Mouse (Mus musculus) forebrain, embryonic 11.5 days (tissue): ENCODE measurements around the gene Atg5. TPM values are rescaled to one million over a fixed set of nuclear protein-coding genes. Genes with fewer than 3 reads are reported as not detected.

Experiments used
- ATAC-seq: fragments of 200-750 bp; cut with Nextera tagmentation; replicated peaks from 2 replicates; pipeline ENCODE4 v1.8.0; 2017; ENCODE audit warnings: moderate TSS enrichment; ENCODE audit not compliant: low FRiP score
- DNase-seq: peaks from one replicate; pipeline ENCODE4 v3.0.0-alpha.2; 2017; ENCODE audit warnings: low spot score
- H3K27ac ChIP-seq: fragments of 300-500 bp; sonication (generic); 2 replicates; pipeline ENCODE4 v1.5.1; 2014; ENCODE audit warnings: low read depth, low read length
- H3K27me3 ChIP-seq: fragments of 300-500 bp; sonication (generic); 2 replicates; pipeline ENCODE4 v1.6.1; 2014; ENCODE audit warnings: mild to moderate bottlenecking, low read length, mixed read lengths; ENCODE audit not compliant: control insufficient read depth, insufficient read depth
- H3K36me3 ChIP-seq: fragments of 300-500 bp; sonication (generic); 2 replicates; pipeline ENCODE4 v1.6.1; 2014; ENCODE audit warnings: mild to moderate bottlenecking, low read length, moderate library complexity, mixed read lengths; ENCODE audit not compliant: control insufficient read depth, insufficient read depth
- H3K4me1 ChIP-seq: fragments of 300-500 bp; sonication (generic); replicated peaks from 2 replicates; pipeline ENCODE4 v1.6.1; 2014; ENCODE audit warnings: low read length, mixed read lengths; ENCODE audit not compliant: control insufficient read depth, insufficient read depth
- H3K4me2 ChIP-seq: fragments of 300-500 bp; sonication (generic); 2 replicates; pipeline ENCODE4 v1.6.1; 2014; ENCODE audit warnings: low read depth, mild to moderate bottlenecking, low read length, moderate library complexity, mixed read lengths; ENCODE audit not compliant: severe bottlenecking
- H3K4me3 ChIP-seq: fragments of 300-500 bp; sonication (generic); 2 replicates; pipeline ENCODE4 v1.5.1; 2014; ENCODE audit warnings: low read depth, low read length
- H3K9ac ChIP-seq: fragments of 300-500 bp; sonication (generic); 2 replicates; pipeline ENCODE4 v1.6.1; 2014; ENCODE audit warnings: low read length
- H3K9me3 ChIP-seq: fragments of 300-500 bp; sonication (generic); 2 replicates; pipeline ENCODE4 v1.6.1; 2016; ENCODE audit warnings: low read length, mixed read lengths; ENCODE audit not compliant: control insufficient read depth
- WGBS: fragments of 180-500 bp; shearing (Covaris S2); extraction: QIAGEN DNeasy Blood & Tissue Kit; methylation state at CpG from one replicate; pipeline ENCODE4 v1.1.7; 2014; 5-methylcytosine and 5-hydroxymethylcytosine counted together
- polyA plus RNA-seq: library from polyadenylated mRNA; unstranded; fragments of >200 nt; fragmentation: Nextera tagmentation; extraction: Ambion mirVana; gene quantifications from 2 replicates; pipeline ENCODE4 v1.2.1, GENCODE M21; 2014

Gene Atg5
- polyA plus RNA-seq, 1 experiment from 2014 or later, result 54.9 TPM

GRCm38 (mm10) chr10:44348474-44349415 is 80.6 kb downstream of the Atg5 start:
- no peak overlapping the region for H3K4me3 ChIP-seq
- H3K9ac ChIP-seq, result no peak overlapping the region
- 89% methylated on average over 14 of the region's 14 CpGs for WGBS
- no peaks in the 10 kb centered on the region for H3K27me3 ChIP-seq
- H3K9me3 ChIP-seq, result no peaks in the 10 kb centered on the region
- H3K27ac ChIP-seq, result no peak overlapping the region
- H3K4me2 ChIP-seq, result no peak overlapping the region
- no peaks in the 10 kb centered on the region for H3K4me1 ChIP-seq
- DNase-seq, result no peak
- ATAC-seq, result no peak
- H3K36me3 ChIP-seq, result no peaks in the 10 kb centered on the region

GRCm38 (mm10) chr10:44353467-44353866 is 85.3 kb downstream of the Atg5 start:
- no peak for DNase-seq
- WGBS, result 79% methylated on average over 4 of the region's 4 CpGs

GRCm38 (mm10) chr10:44354393-44354792 is 86.2 kb downstream of the Atg5 start:
- H3K9ac ChIP-seq, result no peak overlapping the region
- ATAC-seq, result no peak
- 96% methylated on average over 10 of the region's 10 CpGs for WGBS
- no peak overlapping the region for H3K27ac ChIP-seq
- no peak for DNase-seq
- no peaks in the 10 kb centered on the region for H3K36me3 ChIP-seq
- H3K4me3 ChIP-seq, result no peak overlapping the region
- H3K9me3 ChIP-seq, result no peaks in the 10 kb centered on the region
- H3K4me1 ChIP-seq, result no peaks in the 10 kb centered on the region; the same call in 1 of the 2 replicates
- H3K27me3 ChIP-seq, result no peaks in the 10 kb centered on the region
- H3K4me2 ChIP-seq, result no peak overlapping the region

More at GRCm38 (mm10) chr10:44353467-44353866, 85.3 kb downstream of the Atg5 start:
- Histone ChIP-seq H3K4me2 (no peak overlapping the region), H3K27me3 (no peaks in the 10 kb centered on the region), H3K9me3 (no peaks in the 10 kb centered on the region), H3K36me3 (no peaks in the 10 kb centered on the region), H3K9ac (no peak overlapping the region), H3K4me1 (no peaks in the 10 kb centered on the region; the same call in 1 of the 2 replicates), H3K4me3 (no peak overlapping the region), H3K27ac (no peak overlapping the region)
- ATAC-seq, result no peak

GRCm38 (mm10) chr10:44355216-44355615 is 87.1 kb downstream of the Atg5 start:
- no peaks in the 10 kb centered on the region for H3K36me3 ChIP-seq
- no peak for DNase-seq
- H3K4me3 ChIP-seq, result no peak overlapping the region
- no peak overlapping the region for H3K9ac ChIP-seq
- no peak overlapping the region for H3K4me2 ChIP-seq
- H3K27ac ChIP-seq, result no peak overlapping the region
- no peaks in the 10 kb centered on the region for H3K27me3 ChIP-seq
- no peaks in the 10 kb centered on the region for H3K9me3 ChIP-seq
- 79% methylated on average over 7 of the region's 7 CpGs for WGBS
- H3K4me1 ChIP-seq, result no peaks in the 10 kb centered on the region; the same call in 1 of the 2 replicates
- ATAC-seq, result no peak

- no peak overlapping the region for H3K4me2 ChIP-seq
- no peaks in the 10 kb centered on the region for H3K36me3 ChIP-seq
- no peaks in the 10 kb centered on the region for H3K9me3 ChIP-seq
- no peaks in the 10 kb centered on the region; the same call in 1 of the 2 replicates for H3K4me1 ChIP-seq
- DNase-seq (no peak), ATAC-seq (no peak)
- no peak overlapping the region for H3K9ac ChIP-seq
- 91% methylated on average over 5 of the region's 5 CpGs for WGBS
- no peak overlapping the region for H3K4me3 ChIP-seq
- H3K27ac ChIP-seq, result no peak overlapping the region
- H3K27me3 ChIP-seq, result no peaks in the 10 kb centered on the region
Observed at GRCm38 (mm10) chr10:44356625-44357024, 88.5 kb downstream of the Atg5 start.

GRCm38 (mm10) chr10:44357316-44357715 is 89.2 kb downstream of the Atg5 start:
- Histone ChIP-seq H3K9ac (no peak overlapping the region), H3K4me2 (no peak overlapping the region), H3K9me3 (no peaks in the 10 kb centered on the region), H3K4me3 (no peak overlapping the region), H3K27me3 (no peaks in the 10 kb centered on the region), H3K27ac (no peak overlapping the region), H3K4me1 (no peaks in the 10 kb centered on the region; the same call in 1 of the 2 replicates), H3K36me3 (no peaks in the 10 kb centered on the region)
- DNase-seq, result no peak
- WGBS, result 47% methylated on average over 13 of the region's 13 CpGs
- no peak for ATAC-seq

GRCm38 (mm10) chr10:44358816-44359215 is 90.7 kb downstream of the Atg5 start:
- Histone ChIP-seq H3K4me1 (no peaks in the 10 kb centered on the region; the same call in 1 of the 2 replicates), H3K36me3 (no peaks in the 10 kb centered on the region), H3K27me3 (no peaks in the 10 kb centered on the region), H3K27ac (no peak overlapping the region), H3K9ac (no peak overlapping the region), H3K4me2 (no peak overlapping the region), H3K9me3 (no peaks in the 10 kb centered on the region), H3K4me3 (no peak overlapping the region)
- ATAC-seq, result no peak
- no peak for DNase-seq
- WGBS, result 79% methylated on average over 6 of the region's 6 CpGs

GRCm38 (mm10) chr10:44360632-44361031 is 92.5 kb downstream of the Atg5 start:
- no peak for ATAC-seq
- 84% methylated on average over 11 of the region's 11 CpGs for WGBS

More at GRCm38 (mm10) chr10:44360632-44361031, 92.5 kb downstream of the Atg5 start:
- no peaks in the 10 kb centered on the region for H3K36me3 ChIP-seq
- no peak overlapping the region for H3K4me2 ChIP-seq
- no peak overlapping the region for H3K9ac ChIP-seq
- H3K9me3 ChIP-seq, result no peaks in the 10 kb centered on the region
- DNase-seq, result no peak
- H3K4me3 ChIP-seq, result no peak overlapping the region
- no peaks in the 10 kb centered on the region for H3K27me3 ChIP-seq
- H3K4me1 ChIP-seq, result no peaks in the 10 kb centered on the region; the same call in 1 of the 2 replicates
- H3K27ac ChIP-seq, result no peak overlapping the region
